11 mouse cellular contexts compared by ENCODE assay signal in the genomic region with DNA sequence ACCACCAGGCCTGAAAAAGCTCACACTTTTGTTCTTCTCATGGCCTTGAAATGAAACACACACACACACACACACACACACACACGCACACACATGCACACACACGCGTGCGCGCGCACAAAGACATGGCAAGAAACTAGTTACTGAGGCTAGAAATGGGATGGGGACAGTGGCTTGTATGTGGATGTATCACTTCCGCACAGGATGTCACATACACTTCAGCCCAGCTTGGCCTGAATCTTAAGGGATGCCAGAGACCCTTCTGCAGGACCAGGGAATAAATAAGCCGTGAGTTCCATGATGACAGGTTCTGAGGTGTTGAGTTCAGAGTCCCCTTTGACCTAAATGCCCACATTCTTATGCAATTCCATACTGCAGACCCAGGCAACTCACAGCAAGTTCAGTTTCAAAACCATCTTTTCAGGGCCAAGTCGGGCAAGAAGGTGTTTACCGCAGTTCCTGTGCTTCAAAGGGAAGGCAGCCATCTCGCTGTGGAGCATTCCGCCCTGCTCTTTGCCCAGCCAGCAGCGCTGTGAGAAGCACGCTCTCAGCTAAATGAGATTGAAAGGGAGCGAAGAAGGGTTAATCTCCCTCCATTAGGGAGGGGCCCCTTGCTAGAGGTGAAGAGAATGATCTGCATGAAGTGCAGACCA. TPM values are rescaled to one million over a fixed set of nuclear protein-coding genes. Genes with fewer than 3 reads are reported as not detected.
DNase-seq lines count a peak whose midpoint lies in the region; ATAC-seq and TF ChIP-seq lines count a peak whose summit lies in the region.
"Had no signal": no experiment of that assay in that cellular context is flagged by ENCODE, and none has a peak within 500 bp of the region (broad histone marks: within the 10 kb centered on the region; RNA-seq: fewer than 3 reads in every experiment).

No protein-coding gene starts in this region.

- H3K36me3 ChIP-seq in heart, embryonic 12.5 days: peaks cover 4% of the 10 kb centered on the region; the same call in 1 of the 2 replicates
- H3K36me3 ChIP-seq in CH12.LX (replicated peaks in 1 of 2; ENCODE audit: control insufficient read depth in 1 of 2, insufficient read depth in 1 of 2, low read length in 1 of 2): peaks cover 30 to 55% of the 10 kb centered on the region in 2 experiments
- no peaks in the 10 kb centered on the region for H3K36me3 ChIP-seq in heart, embryonic 14.5 days (ENCODE audit: control insufficient read depth, insufficient read depth, low read length)
- H3K36me3 ChIP-seq in midbrain, embryonic 13.5 days: no peaks in the 10 kb centered on the region
- H3K36me3 ChIP-seq: neural tube, embryonic 13.5 days had no signal

- dilution Hi-C loops in CH12.LX (cut with MboI; ENCODE audit: extremely low pct_ligation_motif_present, extremely low pct_unique_long_range_greater_than_20kb, low sequenced_read_pairs): no loop called here

- peak overlapping the region; percentile 97 for H3K27ac ChIP-seq in heart, embryonic 12.5 days (ENCODE audit: poor library complexity, severe bottlenecking)
- H3K27ac ChIP-seq in CH12.LX (ENCODE audit: insufficient read depth, low read depth): peak overlapping the region; percentile 100
- peak overlapping the region; percentile 99 for H3K27ac ChIP-seq in heart, embryonic 14.5 days (replicated peaks in 1 of 2; ENCODE audit: control insufficient read depth in 1 of 2, insufficient read depth in 1 of 2, low read depth in 2 of 2, low read length in 2 of 2)
- peak overlapping the region; percentile 17; the same call in 1 of the 2 replicates for H3K27ac ChIP-seq in midbrain, embryonic 13.5 days
- H3K27ac ChIP-seq: hindbrain, postnatal 0 days; neural tube, embryonic 13.5 days had no signal

- H3K4me1 ChIP-seq in heart, embryonic 12.5 days (replicated peaks): peaks cover 37% of the 10 kb centered on the region
- peaks cover 24 to 75% of the 10 kb centered on the region in 2 experiments for H3K4me1 ChIP-seq in CH12.LX (ENCODE audit: control insufficient read depth in 1 of 2, insufficient read depth in 2 of 2)
- peaks cover 28 to 32% of the 10 kb centered on the region in 2 experiments for H3K4me1 ChIP-seq in heart, embryonic 14.5 days (ENCODE audit: control insufficient read depth in 2 of 2, insufficient read depth in 2 of 2, low read length in 2 of 2)
- peaks cover 18% of the 10 kb centered on the region for H3K4me1 ChIP-seq in midbrain, embryonic 13.5 days (replicated peaks)

- no peaks in the 10 kb centered on the region for H3K27me3 ChIP-seq in heart, embryonic 12.5 days (replicated peaks)
- no peaks in the 10 kb centered on the region for H3K27me3 ChIP-seq in CH12.LX (replicated peaks)
- H3K27me3 ChIP-seq in heart, embryonic 14.5 days (ENCODE audit: control insufficient read depth, insufficient read depth, low read length): no peaks in the 10 kb centered on the region
- no peaks in the 10 kb centered on the region for H3K27me3 ChIP-seq in midbrain, embryonic 13.5 days
- H3K27me3 ChIP-seq: neural tube, embryonic 13.5 days had no signal

- no peak; the same call in none of the 2 replicates for TF ChIP-seq POLR2A in CH12.LX (IDR thresholded peaks at IDR 0.05; ENCODE audit: low read depth, low read length)

- H3K79me2 ChIP-seq in CH12.LX (replicated peaks; ENCODE audit: control insufficient read depth, extremely low read depth, insufficient read depth, poor library complexity, severe bottlenecking): peaks cover 12% of the 10 kb centered on the region

- TF ChIP-seq CTCF in CH12.LX (conservative IDR thresholded peaks at IDR 0.05 in 1 of 2, IDR thresholded peaks at IDR 0.05 in 1 of 2; ENCODE audit: low read depth in 2 of 2, low read length in 2 of 2): no peak

- no peak for DNase-seq in heart, adult 9 months (ENCODE audit: low spot score in 2 of 2)
- no peak for DNase-seq in CH12.LX (ENCODE audit: extremely low read depth)
- DNase-seq in cerebellum, adult 9-10 months: no peak
- DNase-seq in kidney, postnatal 36 days: no peak
- DNase-seq in gastrocnemius, postnatal 25 days: no peak
- DNase-seq: adrenal gland, adult 8-10 months had no signal

- no peak overlapping the region for H3K4me3 ChIP-seq in heart, embryonic 12.5 days
- H3K4me3 ChIP-seq in CH12.LX (replicated peaks in 1 of 3; ENCODE audit: low read depth in 2 of 3, low read length in 2 of 3, poor library complexity in 1 of 3): peak overlapping the region in 2 of 3 experiments; percentile 3 to 37
- H3K4me3 ChIP-seq in heart, embryonic 14.5 days (ENCODE audit: control insufficient read depth in 1 of 2, insufficient read depth in 1 of 2, low read depth in 1 of 2, low read length in 2 of 2): 0 out of 4 replicates have a peak overlapping the region, but pooled peaks have one; percentile 2 to 14
- H3K4me3 ChIP-seq in midbrain, embryonic 13.5 days (replicated peaks): no peak overlapping the region
- H3K4me3 ChIP-seq: neural tube, embryonic 13.5 days had no signal

- ATAC-seq in heart, embryonic 12.5 days (ENCODE audit: insufficient number of reproducible peaks, low FRiP score): 0 out of 2 replicates have a peak, but pooled peaks have one; percentile 26
- no peak; the same call in 1 of the 2 replicates for ATAC-seq in heart, embryonic 14.5 days (ENCODE audit: insufficient number of reproducible peaks, insufficient read depth, low FRiP score, low read depth)
- ATAC-seq in midbrain, embryonic 13.5 days: peak; percentile 53
- ATAC-seq: hindbrain, postnatal 0 days had no signal

- TF ChIP-seq RAD21 in CH12.LX (IDR thresholded peaks at IDR 0.05; ENCODE audit: low read depth, low read length): no peak

- no peak for TF ChIP-seq EP300 in CH12.LX (IDR thresholded peaks at IDR 0.05; ENCODE audit: low read length)

- in situ Hi-C loops in CH12.LX (cut with MboI; ENCODE audit: low pct_ligation_motif_present, low pct_unique_long_range_greater_than_20kb, low sequenced_read_pairs): no loop called here

- H3K4me2 ChIP-seq in heart, embryonic 12.5 days: peak overlapping the region; percentile 46
- peak overlapping the region; percentile 59; the same call in 1 of the 2 replicates for H3K4me2 ChIP-seq in CH12.LX (ENCODE audit: insufficient read depth, low read depth, poor library complexity, severe bottlenecking)
- H3K4me2 ChIP-seq in heart, embryonic 14.5 days (ENCODE audit: low read length): peak overlapping the region; percentile 55
- peak overlapping the region; percentile 27 for H3K4me2 ChIP-seq in midbrain, embryonic 13.5 days (replicated peaks)
- H3K4me2 ChIP-seq: neural tube, embryonic 13.5 days had no signal

- peak overlapping the region; percentile 46; the same call in 1 of the 2 replicates for H3K9ac ChIP-seq in heart, embryonic 12.5 days
- H3K9ac ChIP-seq in CH12.LX (ENCODE audit: insufficient read depth, low read depth): peak overlapping the region; percentile 62
- H3K9ac ChIP-seq in heart, embryonic 14.5 days (ENCODE audit: low read length): peak overlapping the region; percentile 59
- 0 out of 2 replicates have a peak overlapping the region, but pooled peaks have one; percentile 14 for H3K9ac ChIP-seq in midbrain, embryonic 13.5 days (replicated peaks)
- H3K9ac ChIP-seq: neural tube, embryonic 13.5 days had no signal

- WGBS in heart, embryonic 12.5 days: 63% methylated on average over 15 of the region's 15 CpGs
- WGBS in heart, embryonic 14.5 days: 53% methylated on average over 15 of the region's 15 CpGs
- 54% methylated on average over 15 of the region's 15 CpGs for WGBS in midbrain, embryonic 13.5 days

- no peaks in the 10 kb centered on the region for H3K9me3 ChIP-seq in heart, embryonic 12.5 days (replicated peaks)
- peaks cover 17% of the 10 kb centered on the region for H3K9me3 ChIP-seq in CH12.LX (replicated peaks; ENCODE audit: low read length)
- H3K9me3 ChIP-seq in heart, embryonic 14.5 days (ENCODE audit: control insufficient read depth, low read length): peaks cover 5% of the 10 kb centered on the region; the same call in 1 of the 2 replicates
- no peaks in the 10 kb centered on the region for H3K9me3 ChIP-seq in midbrain, embryonic 13.5 days
- H3K9me3 ChIP-seq: neural tube, embryonic 13.5 days had no signal

TF ChIP-seq in CH12.LX, 34 proteins besides CTCF, POLR2A, EP300 and RAD21 (continues in another document):
- no peak for TF ChIP-seq ZKSCAN1 (IDR thresholded peaks at IDR 0.05; ENCODE audit: borderline replicate concordance, low read depth, low read length)
- peak; percentile 22 for TF ChIP-seq CHD1 (IDR thresholded peaks at IDR 0.05; ENCODE audit: low read depth, low read length)
- no peak for TF ChIP-seq MEF2A (IDR thresholded peaks at IDR 0.05; ENCODE audit: borderline replicate concordance, low read depth, low read length)
- peak; percentile 96 for TF ChIP-seq POLR2AphosphoS2 (IDR thresholded peaks at IDR 0.05; ENCODE audit: low read depth, low read length)
- no peak for TF ChIP-seq CHD2 (IDR thresholded peaks at IDR 0.05; ENCODE audit: low read length)
- peak; percentile 33; the same call in 1 of the 2 replicates for TF ChIP-seq BHLHE40 (IDR thresholded peaks at IDR 0.05; ENCODE audit: low read depth, low read length)
- peak; percentile 46; the same call in 1 of the 2 replicates for TF ChIP-seq ELF1 (IDR thresholded peaks at IDR 0.05; ENCODE audit: low read depth, low read length)
- TF ChIP-seq NRF1 (IDR thresholded peaks at IDR 0.05; ENCODE audit: low read depth, low read length): peak; percentile 74
- no peak for TF ChIP-seq ZC3H11A (IDR thresholded peaks at IDR 0.05; ENCODE audit: low read depth, low read length)
- 0 out of 2 replicates have a peak, but pooled peaks have one; percentile 64 for TF ChIP-seq ZMIZ1 (IDR thresholded peaks at IDR 0.05; ENCODE audit: low read depth, low read length)
- no peak for TF ChIP-seq JUND (conservative IDR thresholded peaks at IDR 0.05; ENCODE audit: low read depth, low read length)
- TF ChIP-seq MAFK (IDR thresholded peaks at IDR 0.05; ENCODE audit: insufficient replicate concordance, low read length): 0 out of 2 replicates have a peak, but pooled peaks have one; percentile 27
- TF ChIP-seq ETS1 (conservative IDR thresholded peaks at IDR 0.05; ENCODE audit: low read depth, low read length): no peak; the same call in 1 of the 2 replicates
- no peak for TF ChIP-seq SIN3A (IDR thresholded peaks at IDR 0.05; ENCODE audit: low read length)
- TF ChIP-seq SMC3 (IDR thresholded peaks at IDR 0.05; ENCODE audit: low read depth, low read length): peak; percentile 17; the same call in 1 of the 2 replicates
- no peak for TF ChIP-seq PAX5 (IDR thresholded peaks at IDR 0.05; ENCODE audit: low read length)
- peak; percentile 14; the same call in 1 of the 2 replicates for TF ChIP-seq MAX (IDR thresholded peaks at IDR 0.05; ENCODE audit: low read length)

RNA-seq across cellular contexts. Expression of a gene that starts 11.8 kb away (rescaled TPM):
- 31.3 and 32.1 TPM in 2 replicates for polyA plus RNA-seq in heart, embryonic 12.5 days (2016; fragmentation: Nextera tagmentation; extraction: Ambion mirVana)
- total RNA-seq in CH12.LX (2012; rRNA removed) (83.6 and 102 TPM in 2 replicates), CH12.LX (2014; rRNA removed) (67.9 and 68.8 TPM in 2 replicates)
- polyA plus RNA-seq in CH12.LX (2012; ENCODE audit: insufficient read length, low read depth): 51.7 and 53.0 TPM in 2 replicates
- polyA plus RNA-seq in heart, embryonic 14.5 days (2014; fragmentation: Nextera tagmentation; extraction: Ambion mirVana): 32.9 and 34.2 TPM in 2 replicates
- 38.0 and 41.1 TPM in 2 replicates for polyA plus RNA-seq in midbrain, embryonic 13.5 days (2015; fragmentation: Nextera tagmentation; extraction: Ambion mirVana)
- total RNA-seq in gastrocnemius, postnatal 25 days (2021): 10 to 100 TPM; 19.3 to 19.8 TPM

Comparison
In these comparisons a context has a peak if more than half of its experiments do, and no peak if none do; other contexts are left out.
1. H3K4me3 ChIP-seq: peak in CH12.LX (2 of 3) and heart, embryonic 14.5 days (2 of 2); none in heart, embryonic 12.5 days (single experiment) and midbrain, embryonic 13.5 days (single experiment).
2. H3K27ac ChIP-seq: peak in every context shown above with its lines; median percentile 100 in CH12.LX; 99 in heart, embryonic 14.5 days; 97 in heart, embryonic 12.5 days; 17 in midbrain, embryonic 13.5 days.
3. Peak in every context shown above with its lines, with median percentiles within 50 percentile points of each other: H3K4me2 ChIP-seq and H3K9ac ChIP-seq.